Mouse (Mus musculus): Measurements from ENCODE around the gene Snapc4. TPM values are rescaled to one million over a fixed set of nuclear protein-coding genes. Genes with fewer than 3 reads are reported as not detected.

Gene Snapc4
- polyA plus RNA-seq, 1 experiment from 2014 or later: 7.4 TPM

DNA sequence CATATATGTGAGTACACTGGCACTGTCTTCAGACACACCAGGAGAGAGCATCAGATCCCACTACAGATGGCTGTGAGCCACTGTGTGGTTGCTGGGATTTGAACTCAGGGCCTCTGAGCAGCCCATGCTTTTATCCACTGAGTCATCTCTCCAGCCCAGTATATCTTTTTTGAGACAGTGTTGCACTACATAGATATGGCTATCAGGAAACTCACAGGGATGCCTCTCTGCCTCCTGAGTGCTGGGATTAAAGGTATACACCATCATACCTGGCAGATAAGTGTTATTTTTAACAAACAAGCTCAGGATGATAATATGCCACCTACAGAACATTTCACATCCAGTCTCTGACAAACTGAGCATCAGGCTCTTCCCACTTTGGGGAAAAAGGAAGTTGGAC lies 36.6 kb upstream of the Snapc4 start:
- ATAC-seq (ENCODE audit: low FRiP score, low TSS enrichment) (no peak), DNase-seq (ENCODE audit: low spot score) (no peak)
- Histone ChIP-seq H3K36me3 (ENCODE audit: control insufficient read depth, insufficient read depth, low read length) (peaks cover 44% of the 10 kb centered on the region), H3K27ac (replicated peaks) (no peak overlapping the region), H3K27me3 (ENCODE audit: control insufficient read depth, insufficient read depth, low read length) (no peaks in the 10 kb centered on the region), H3K4me1 (replicated peaks; ENCODE audit: control insufficient read depth, insufficient read depth) (no peaks in the 10 kb centered on the region), H3K4me2 (replicated peaks; ENCODE audit: low read depth) (no peak overlapping the region), H3K9me3 (ENCODE audit: control insufficient read depth, low read length) (no peaks in the 10 kb centered on the region), H3K4me3 (ENCODE audit: low read depth, low read length) (no peak overlapping the region), H3K9ac (ENCODE audit: low read length) (no peak overlapping the region)
- TF ChIP-seq CTCF (IDR thresholded peaks at IDR 0.05; ENCODE audit: low read depth): no peak

DNA sequence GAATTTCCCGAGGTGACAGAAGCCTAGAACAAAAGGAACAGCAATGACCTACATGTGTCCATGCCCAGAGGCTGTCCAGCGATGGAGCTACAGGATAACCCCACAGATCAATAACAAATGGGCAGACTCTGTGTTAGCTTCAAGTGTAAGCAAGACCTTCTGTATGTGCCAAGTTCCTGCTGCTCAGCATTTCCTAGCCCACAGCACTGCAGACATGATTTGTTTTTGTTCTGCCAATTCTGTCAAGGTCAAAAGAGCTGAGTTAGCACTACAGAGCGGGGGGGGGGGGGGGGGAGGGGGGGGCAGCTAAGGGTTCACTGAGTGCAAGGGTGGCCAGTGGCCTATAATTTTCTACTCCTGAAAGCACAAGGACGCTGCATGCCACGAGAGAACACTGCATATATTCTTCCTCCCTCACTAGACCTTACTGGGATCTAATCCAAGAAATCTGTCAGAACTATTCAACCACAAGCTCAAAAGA lies 30.5 kb upstream of the Snapc4 start:
- no peak for ATAC-seq (ENCODE audit: low FRiP score, low TSS enrichment)
- no peaks in the 10 kb centered on the region for H3K9me3 ChIP-seq (ENCODE audit: control insufficient read depth, low read length)

DNA sequence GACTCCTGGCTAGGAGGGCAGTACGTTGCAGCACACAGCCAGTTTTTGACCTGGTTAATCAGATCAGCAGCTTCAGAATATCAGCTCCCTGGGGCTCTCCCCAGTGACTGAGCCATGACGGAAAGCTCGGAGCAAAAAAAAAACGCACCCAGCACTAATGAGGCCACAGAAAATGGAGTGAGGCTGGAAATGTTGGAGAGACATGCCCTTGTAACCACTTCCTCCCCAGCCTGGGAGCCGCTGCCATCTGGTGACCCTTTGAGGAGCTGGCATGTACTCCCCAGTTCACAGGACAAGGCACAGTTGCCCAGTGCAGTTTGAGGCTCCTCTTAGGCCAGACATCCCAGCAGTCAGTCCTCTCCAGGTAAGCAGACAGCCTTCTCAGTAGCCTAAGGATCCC lies 29.6 kb upstream of the Snapc4 start:
- H3K9ac ChIP-seq (ENCODE audit: low read length): no peak overlapping the region
- DNase-seq (ENCODE audit: low spot score) (no peak), ATAC-seq (ENCODE audit: low FRiP score, low TSS enrichment) (no peak)
- H3K9me3 ChIP-seq (ENCODE audit: control insufficient read depth, low read length): no peaks in the 10 kb centered on the region
- H3K4me1 ChIP-seq (replicated peaks; ENCODE audit: control insufficient read depth, insufficient read depth): peaks cover 10% of the 10 kb centered on the region
- H3K36me3 ChIP-seq (ENCODE audit: control insufficient read depth, insufficient read depth, low read length): peaks cover 20% of the 10 kb centered on the region
- H3K27ac ChIP-seq (replicated peaks): no peak overlapping the region
- TF ChIP-seq EP300 (optimal IDR thresholded peaks at IDR 0.05) (no peak), CTCF (IDR thresholded peaks at IDR 0.05; ENCODE audit: low read depth) (peak; percentile 29; the same call in 1 of the 2 replicates)
- no peak overlapping the region for H3K4me3 ChIP-seq (ENCODE audit: low read depth, low read length)
- no peak overlapping the region for H3K4me2 ChIP-seq (replicated peaks; ENCODE audit: low read depth)
- no peaks in the 10 kb centered on the region for H3K27me3 ChIP-seq (ENCODE audit: control insufficient read depth, insufficient read depth, low read length)
- 76% methylated on average over 5 of the region's 5 CpGs for WGBS

More for the DNA sequence above, 30.5 kb upstream of the Snapc4 start:
- peaks cover 28% of the 10 kb centered on the region for H3K36me3 ChIP-seq (ENCODE audit: control insufficient read depth, insufficient read depth, low read length)
- H3K27ac ChIP-seq (replicated peaks): no peak overlapping the region
- H3K4me3 ChIP-seq (ENCODE audit: low read depth, low read length): no peak overlapping the region
- DNase-seq (ENCODE audit: low spot score): no peak
- no peak overlapping the region for H3K9ac ChIP-seq (ENCODE audit: low read length)
- 54% methylated on average over 5 of the region's 5 CpGs for WGBS
- no peak for TF ChIP-seq CTCF (IDR thresholded peaks at IDR 0.05; ENCODE audit: low read depth)
- no peak for TF ChIP-seq EP300 (optimal IDR thresholded peaks at IDR 0.05)
- H3K4me1 ChIP-seq (replicated peaks; ENCODE audit: control insufficient read depth, insufficient read depth): peaks cover 10% of the 10 kb centered on the region
- no peaks in the 10 kb centered on the region for H3K27me3 ChIP-seq (ENCODE audit: control insufficient read depth, insufficient read depth, low read length)
- H3K4me2 ChIP-seq (replicated peaks; ENCODE audit: low read depth): no peak overlapping the region

DNA sequence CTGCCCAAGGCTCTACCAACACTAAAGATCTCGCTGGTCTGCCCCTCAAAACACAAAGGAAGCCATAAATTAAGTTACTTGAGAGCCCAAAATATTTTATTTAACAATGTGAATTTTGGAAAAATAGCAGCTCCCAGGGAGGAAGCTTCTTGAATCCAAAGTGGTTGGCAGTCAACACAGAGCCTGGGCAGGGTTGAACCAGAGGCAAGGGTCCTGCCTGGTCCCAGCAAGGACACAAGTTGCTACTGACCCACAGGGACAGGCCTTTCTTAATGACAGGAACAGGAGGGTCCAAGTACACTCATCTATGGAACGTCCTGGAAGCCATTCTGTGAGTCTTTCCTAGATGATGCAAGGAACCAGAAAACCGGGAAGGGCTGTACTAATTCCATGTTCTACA lies 28.9 kb upstream of the Snapc4 start:
- TF ChIP-seq CTCF (IDR thresholded peaks at IDR 0.05; ENCODE audit: low read depth): no peak
- TF ChIP-seq EP300 (optimal IDR thresholded peaks at IDR 0.05): no peak
- 43% methylated on average over 3 of the region's 3 CpGs for WGBS
- Histone ChIP-seq H3K9me3 (ENCODE audit: control insufficient read depth, low read length) (no peaks in the 10 kb centered on the region), H3K27me3 (ENCODE audit: control insufficient read depth, insufficient read depth, low read length) (no peaks in the 10 kb centered on the region), H3K27ac (replicated peaks) (peak overlapping the region; percentile 56; the same call in 1 of the 2 replicates), H3K4me2 (replicated peaks; ENCODE audit: low read depth) (peak overlapping the region; percentile 17; the same call in 1 of the 2 replicates), H3K9ac (ENCODE audit: low read length) (0 out of 2 replicates have a peak overlapping the region, but pooled peaks have one; percentile 94), H3K36me3 (ENCODE audit: control insufficient read depth, insufficient read depth, low read length) (peaks cover 16% of the 10 kb centered on the region), H3K4me3 (ENCODE audit: low read depth, low read length) (no peak overlapping the region), H3K4me1 (replicated peaks; ENCODE audit: control insufficient read depth, insufficient read depth) (peaks cover 10% of the 10 kb centered on the region)
- DNase-seq (ENCODE audit: low spot score): no peak
- ATAC-seq (ENCODE audit: low FRiP score, low TSS enrichment): no peak

DNA sequence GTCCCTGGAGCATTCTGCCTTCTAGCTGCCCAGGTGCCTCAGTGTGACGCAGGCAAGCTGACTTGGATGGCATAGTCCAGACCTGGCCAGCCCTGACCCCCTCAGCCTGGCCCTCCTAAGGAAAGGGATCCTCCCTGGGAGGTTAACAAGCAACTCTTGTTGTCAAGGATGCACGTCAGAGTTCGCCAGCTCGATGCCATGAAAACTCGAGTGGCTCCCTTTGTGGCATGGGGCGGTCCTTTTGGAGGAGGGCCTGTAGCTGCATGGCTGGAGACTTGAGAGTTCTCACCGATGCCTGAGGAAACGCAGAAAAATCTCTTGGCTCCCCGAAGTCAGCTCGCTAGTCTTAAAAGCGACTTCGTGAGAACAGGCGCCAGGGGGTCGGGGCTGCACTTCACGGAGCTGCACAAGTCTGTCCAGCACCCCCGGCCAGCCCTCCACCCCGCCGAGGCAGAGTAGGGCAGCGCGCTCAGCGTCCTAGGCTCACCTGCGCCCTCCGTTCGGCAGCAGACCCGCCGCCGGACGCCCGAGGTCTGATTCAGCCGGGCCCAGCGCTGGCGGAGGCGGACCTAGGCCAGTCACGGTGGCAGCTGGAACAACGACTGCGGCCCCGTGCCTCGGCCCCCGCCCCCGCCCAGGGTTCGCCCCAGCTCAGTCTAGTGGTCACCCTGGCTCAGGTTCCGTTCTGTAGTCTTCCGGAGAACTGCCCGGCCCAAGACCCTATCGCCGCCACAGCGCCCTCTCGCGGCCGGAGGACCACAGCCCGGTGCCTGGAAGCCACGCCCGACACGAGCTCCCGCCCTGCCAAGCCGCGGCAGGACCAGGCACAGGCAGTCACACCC lies 28.3 kb upstream of the Snapc4 start, which contains the start of gene Inpp5e:
TSS of gene Inpp5e (minus strand) at position 689 of the 842 bp plus-strand sequence.
- Histone ChIP-seq H3K9me3 (ENCODE audit: control insufficient read depth, low read length) (no peaks in the 10 kb centered on the region), H3K27ac (replicated peaks) (peak within 1 kb of the TSS; percentile 87), H3K36me3 (ENCODE audit: control insufficient read depth, insufficient read depth, low read length) (peaks cover 13% of the 10 kb centered on the region), H3K27me3 (ENCODE audit: control insufficient read depth, insufficient read depth, low read length) (no peaks in the 10 kb centered on the region), H3K4me3 (ENCODE audit: low read depth, low read length) (peak within 1 kb of the TSS; percentile 86), H3K4me2 (replicated peaks; ENCODE audit: low read depth) (peak within 1 kb of the TSS; percentile 89), H3K4me1 (replicated peaks; ENCODE audit: control insufficient read depth, insufficient read depth) (peaks cover 10% of the 10 kb centered on the region), H3K9ac (ENCODE audit: low read length) (peak within 1 kb of the TSS; percentile 94)
- WGBS: under 1% methylated on average over 55 of the region's 57 CpGs
- peak; percentile 99 for DNase-seq (ENCODE audit: low spot score)
- ATAC-seq (ENCODE audit: low FRiP score, low TSS enrichment): peak; percentile 96
- TF ChIP-seq CTCF (IDR thresholded peaks at IDR 0.05; ENCODE audit: low read depth) (peak; percentile 98), EP300 (optimal IDR thresholded peaks at IDR 0.05) (no peak)

DNA sequence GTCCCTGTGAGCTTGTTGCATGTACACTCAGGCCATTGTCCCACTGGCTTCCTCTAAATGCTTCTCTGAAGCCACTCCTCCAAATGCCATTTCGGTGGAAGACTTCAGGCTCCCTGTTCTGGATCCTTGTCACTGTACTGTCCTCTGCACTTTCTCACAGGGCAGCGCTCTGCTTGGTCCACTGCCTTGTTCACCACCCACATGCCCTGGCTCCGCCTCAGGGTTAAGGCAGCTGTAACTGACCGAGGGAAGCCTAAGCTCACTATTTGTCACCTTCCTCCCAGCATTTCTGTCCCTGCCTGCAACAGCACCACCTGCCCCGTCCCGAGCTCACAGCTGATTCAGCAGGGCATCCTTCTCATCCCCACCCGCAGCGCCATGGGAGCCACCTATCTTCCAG lies 22.9 kb upstream of the Snapc4 start:
- TF ChIP-seq CTCF (IDR thresholded peaks at IDR 0.05; ENCODE audit: low read depth) (no peak), EP300 (optimal IDR thresholded peaks at IDR 0.05) (no peak)
- peaks cover 27% of the 10 kb centered on the region for H3K36me3 ChIP-seq (ENCODE audit: control insufficient read depth, insufficient read depth, low read length)
- no peak overlapping the region for H3K4me2 ChIP-seq (replicated peaks; ENCODE audit: low read depth)
- DNase-seq (ENCODE audit: low spot score): no peak
- H3K27me3 ChIP-seq (ENCODE audit: control insufficient read depth, insufficient read depth, low read length): no peaks in the 10 kb centered on the region
- ATAC-seq (ENCODE audit: low FRiP score, low TSS enrichment): no peak
- WGBS: 77% methylated on average over 8 of the region's 8 CpGs
- H3K27ac ChIP-seq (replicated peaks): no peak overlapping the region
- no peak overlapping the region for H3K9ac ChIP-seq (ENCODE audit: low read length)
- peaks cover 8% of the 10 kb centered on the region for H3K4me1 ChIP-seq (replicated peaks; ENCODE audit: control insufficient read depth, insufficient read depth)
- H3K9me3 ChIP-seq (ENCODE audit: control insufficient read depth, low read length): no peaks in the 10 kb centered on the region
- no peak overlapping the region for H3K4me3 ChIP-seq (ENCODE audit: low read depth, low read length)
